Mouse (Mus musculus): ENCODE data around the gene Igtp. TPM values are rescaled to one million over a fixed set of nuclear protein-coding genes. Genes with fewer than 3 reads are reported as not detected.
"Not testable (repeated sequence)": the region's sequence is repeated elsewhere in the genome, so short reads cannot be mapped to it uniquely, and the experiment has no call there.

Gene Igtp
- polyA plus RNA-seq, 1 experiment from 2014 or later = 12.3 TPM

GRCm38 (mm10) chr11:58179563-58179962, 19.8 kb upstream of the Igtp start:
- Histone ChIP-seq H3K36me3 (ENCODE audit: control insufficient read depth, insufficient read depth) (peaks cover 31% of the 10 kb centered on the region), H3K27ac (ENCODE audit: low read length) (no peak overlapping the region), H3K9me3 (replicated peaks; ENCODE audit: control insufficient read depth, low read length) (no peaks in the 10 kb centered on the region), H3K4me3 (ENCODE audit: low read length) (no peak overlapping the region), H3K9ac (ENCODE audit: low read length) (no peak overlapping the region), H3K4me1 (ENCODE audit: control insufficient read depth, insufficient read depth, low read length) (peaks cover 6% of the 10 kb centered on the region; the same call in 1 of the 2 replicates), H3K27me3 (ENCODE audit: control insufficient read depth, insufficient read depth, low read length) (no peaks in the 10 kb centered on the region), H3K4me2 (ENCODE audit: low read depth, low read length) (no peak overlapping the region)
- 27% methylated on average over 3 of the region's 3 CpGs for WGBS
- no peak for ATAC-seq (replicated peaks; ENCODE audit: extremely low read depth, insufficient read depth, low FRiP score)

DNA sequence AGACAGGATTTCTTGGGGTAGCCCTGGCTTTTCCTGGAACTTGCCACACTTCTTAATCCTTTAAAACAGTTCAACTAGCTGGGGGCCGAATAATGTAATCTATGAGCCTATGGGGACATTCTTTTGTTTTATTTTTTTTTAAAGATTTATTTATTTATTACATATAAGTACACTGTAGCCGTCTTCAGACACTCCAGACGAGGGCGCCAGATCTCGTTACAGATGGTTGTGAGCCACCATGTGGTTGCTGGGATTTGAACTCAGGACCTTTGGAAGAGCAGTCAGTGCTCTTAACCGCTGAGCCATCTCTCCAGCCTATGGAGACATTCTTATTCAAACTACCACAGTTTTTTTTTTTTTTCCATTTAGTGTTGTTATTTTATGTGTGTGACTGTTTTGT, 19.4 kb upstream of the Igtp start:
- not testable (repeated sequence) for H3K4me3 ChIP-seq (ENCODE audit: low read length); ATAC-seq (replicated peaks; ENCODE audit: extremely low read depth, insufficient read depth, low FRiP score); H3K4me1 ChIP-seq (ENCODE audit: control insufficient read depth, insufficient read depth, low read length); H3K9me3 ChIP-seq (replicated peaks; ENCODE audit: control insufficient read depth, low read length); H3K4me2 ChIP-seq (ENCODE audit: low read depth, low read length); H3K9ac ChIP-seq (ENCODE audit: low read length); H3K27ac ChIP-seq (ENCODE audit: low read length); H3K27me3 ChIP-seq (ENCODE audit: control insufficient read depth, insufficient read depth, low read length)
- 91% methylated on average over 6 of the region's 6 CpGs for WGBS
- peaks cover 28% of the 10 kb centered on the region for H3K36me3 ChIP-seq (ENCODE audit: control insufficient read depth, insufficient read depth)

DNA sequence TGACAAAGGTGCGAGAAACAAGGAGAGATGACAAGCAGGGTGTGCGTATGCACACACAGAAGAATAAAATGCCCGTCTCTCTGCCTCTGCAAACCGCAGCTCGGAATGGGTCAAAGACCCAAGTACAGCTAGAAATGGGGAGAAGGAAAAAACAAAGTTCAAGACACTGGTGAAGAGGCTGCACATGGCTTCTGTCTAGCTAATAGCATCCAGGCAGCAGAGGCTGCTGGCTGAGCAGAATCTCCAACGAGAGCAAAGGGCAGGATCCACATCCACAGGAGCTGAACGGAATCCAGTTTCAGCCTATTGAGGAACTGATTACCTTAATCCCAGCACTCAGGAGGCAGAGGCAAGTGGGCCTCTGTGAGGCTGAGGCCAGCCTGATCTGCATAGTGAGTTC, 18.6 kb upstream of the Igtp start:
- H3K4me3 ChIP-seq (ENCODE audit: low read length) = no peak overlapping the region
- H3K9ac ChIP-seq (ENCODE audit: low read length) = no peak overlapping the region
- H3K9me3 ChIP-seq (replicated peaks; ENCODE audit: control insufficient read depth, low read length) = no peaks in the 10 kb centered on the region
- 0 out of 2 replicates have a peak overlapping the region, but pooled peaks have one; percentile 43 for H3K27ac ChIP-seq (ENCODE audit: low read length)
- peaks cover 20% of the 10 kb centered on the region for H3K36me3 ChIP-seq (ENCODE audit: control insufficient read depth, insufficient read depth)
- WGBS = 85% methylated on average over 7 of the region's 7 CpGs
- no peaks in the 10 kb centered on the region for H3K27me3 ChIP-seq (ENCODE audit: control insufficient read depth, insufficient read depth, low read length)
- peaks cover 6% of the 10 kb centered on the region; the same call in 1 of the 2 replicates for H3K4me1 ChIP-seq (ENCODE audit: control insufficient read depth, insufficient read depth, low read length)
- no peak overlapping the region for H3K4me2 ChIP-seq (ENCODE audit: low read depth, low read length)
- no peak for ATAC-seq (replicated peaks; ENCODE audit: extremely low read depth, insufficient read depth, low FRiP score)

DNA sequence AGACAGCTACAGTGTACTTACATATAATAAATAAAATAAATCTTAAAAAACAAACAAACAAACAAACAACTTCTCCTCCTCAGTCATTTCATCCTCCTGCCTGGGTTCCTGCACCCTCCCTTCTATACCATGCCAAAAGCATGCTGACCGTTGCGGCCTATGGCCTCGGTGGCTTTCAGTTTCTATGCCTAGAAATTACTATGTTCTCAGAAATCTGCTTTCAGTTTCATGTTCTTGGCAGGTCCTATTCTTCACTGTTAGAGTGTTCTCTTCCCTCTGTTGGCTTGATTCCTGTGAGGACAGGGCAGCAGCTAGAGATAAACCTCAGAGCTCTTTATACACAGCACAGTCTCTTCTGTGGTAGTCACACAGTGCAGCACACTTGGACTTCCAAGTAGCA, 15.8 kb upstream of the Igtp start:
- no peaks in the 10 kb centered on the region for H3K9me3 ChIP-seq (replicated peaks; ENCODE audit: control insufficient read depth, low read length)
- H3K36me3 ChIP-seq (ENCODE audit: control insufficient read depth, insufficient read depth) = peaks cover 4% of the 10 kb centered on the region; the same call in 1 of the 2 replicates
- no peak overlapping the region for H3K9ac ChIP-seq (ENCODE audit: low read length)
- 97% methylated on average over 3 of the region's 3 CpGs for WGBS
- ATAC-seq (replicated peaks; ENCODE audit: extremely low read depth, insufficient read depth, low FRiP score) = no peak
- H3K27me3 ChIP-seq (ENCODE audit: control insufficient read depth, insufficient read depth, low read length) = no peaks in the 10 kb centered on the region
- peak overlapping the region; percentile 7; the same call in 1 of the 2 replicates for H3K27ac ChIP-seq (ENCODE audit: low read length)
- H3K4me1 ChIP-seq (ENCODE audit: control insufficient read depth, insufficient read depth, low read length) = peaks cover 6% of the 10 kb centered on the region; the same call in 1 of the 2 replicates
- no peak overlapping the region for H3K4me3 ChIP-seq (ENCODE audit: low read length)
- H3K4me2 ChIP-seq (ENCODE audit: low read depth, low read length) = no peak overlapping the region

- WGBS = 89% methylated on average over 6 of the region's 6 CpGs
- H3K4me1 ChIP-seq (ENCODE audit: control insufficient read depth, insufficient read depth, low read length) = peaks cover 16% of the 10 kb centered on the region
Measured at GRCm38 (mm10) chr11:58189675-58190074, 9.7 kb upstream of the Igtp start.

GRCm38 (mm10) chr11:58193326-58193725, 6.0 kb upstream of the Igtp start:
- peak; percentile 86; the same call in 1 of the 2 replicates for ATAC-seq (replicated peaks; ENCODE audit: extremely low read depth, insufficient read depth, low FRiP score)
- H3K27ac ChIP-seq (ENCODE audit: low read length) = peak overlapping the region; percentile 75
- peaks cover 19% of the 10 kb centered on the region for H3K4me1 ChIP-seq (ENCODE audit: control insufficient read depth, insufficient read depth, low read length)
- no peak overlapping the region for H3K4me3 ChIP-seq (ENCODE audit: low read length)
- H3K4me2 ChIP-seq (ENCODE audit: low read depth, low read length) = peak overlapping the region; percentile 22
- H3K27me3 ChIP-seq (ENCODE audit: control insufficient read depth, insufficient read depth, low read length) = no peaks in the 10 kb centered on the region
- H3K9me3 ChIP-seq (replicated peaks; ENCODE audit: control insufficient read depth, low read length) = no peaks in the 10 kb centered on the region
- 36% methylated on average over 3 of the region's 3 CpGs for WGBS
- no peaks in the 10 kb centered on the region for H3K36me3 ChIP-seq (ENCODE audit: control insufficient read depth, insufficient read depth)
- H3K9ac ChIP-seq (ENCODE audit: low read length) = no peak overlapping the region

More at GRCm38 (mm10) chr11:58189675-58190074, 9.7 kb upstream of the Igtp start:
- no peaks in the 10 kb centered on the region for H3K27me3 ChIP-seq (ENCODE audit: control insufficient read depth, insufficient read depth, low read length)
- no peaks in the 10 kb centered on the region for H3K9me3 ChIP-seq (replicated peaks; ENCODE audit: control insufficient read depth, low read length)
- H3K9ac ChIP-seq (ENCODE audit: low read length) = no peak overlapping the region
- no peak for ATAC-seq (replicated peaks; ENCODE audit: extremely low read depth, insufficient read depth, low FRiP score)
- H3K4me2 ChIP-seq (ENCODE audit: low read depth, low read length) = no peak overlapping the region
- no peak overlapping the region for H3K27ac ChIP-seq (ENCODE audit: low read length)
- H3K36me3 ChIP-seq (ENCODE audit: control insufficient read depth, insufficient read depth) = no peaks in the 10 kb centered on the region
- H3K4me3 ChIP-seq (ENCODE audit: low read length) = no peak overlapping the region

DNA sequence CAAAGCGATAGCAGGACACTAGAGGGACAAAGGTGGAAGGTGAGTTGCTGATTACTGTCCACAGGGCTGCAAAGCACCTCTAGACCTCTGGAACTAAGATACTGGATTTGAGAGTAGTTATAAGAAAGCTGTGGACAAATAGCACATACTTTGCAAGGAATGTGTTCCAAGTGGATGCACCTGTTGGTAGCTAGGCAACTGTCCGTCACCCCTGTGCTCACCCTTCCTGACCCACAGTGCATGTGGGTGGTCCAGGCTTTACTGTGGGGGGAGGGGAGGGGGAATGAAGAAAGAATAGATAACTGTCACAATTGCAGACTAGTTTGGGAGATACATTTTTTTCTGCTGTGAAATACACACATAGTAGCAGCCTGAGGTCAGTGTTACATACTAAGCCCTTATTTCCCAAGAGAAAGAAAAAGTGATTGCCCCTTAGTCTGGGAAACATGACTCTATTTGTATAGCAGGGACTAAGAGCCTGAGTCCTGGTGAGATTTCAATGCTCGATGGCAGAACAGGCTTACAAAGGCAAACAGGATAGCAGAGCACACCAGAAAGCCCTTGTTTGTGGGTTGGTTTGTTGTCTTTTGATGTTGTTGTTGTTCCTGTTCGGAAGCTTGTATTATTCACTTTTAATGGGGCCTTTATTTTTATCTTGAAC, 5.4 kb upstream of the Igtp start:
- Histone ChIP-seq H3K4me2 (ENCODE audit: low read depth, low read length) (peak overlapping the region; percentile 22), H3K36me3 (ENCODE audit: control insufficient read depth, insufficient read depth) (no peaks in the 10 kb centered on the region), H3K9me3 (replicated peaks; ENCODE audit: control insufficient read depth, low read length) (no peaks in the 10 kb centered on the region), H3K27ac (ENCODE audit: low read length) (peak overlapping the region; percentile 75), H3K4me3 (ENCODE audit: low read length) (no peak overlapping the region), H3K9ac (ENCODE audit: low read length) (no peak overlapping the region), H3K27me3 (ENCODE audit: control insufficient read depth, insufficient read depth, low read length) (no peaks in the 10 kb centered on the region), H3K4me1 (ENCODE audit: control insufficient read depth, insufficient read depth, low read length) (peaks cover 19% of the 10 kb centered on the region)
- 32% methylated on average over 4 of the region's 4 CpGs for WGBS
- ATAC-seq (replicated peaks; ENCODE audit: extremely low read depth, insufficient read depth, low FRiP score) = peak; percentile 50; the same call in 1 of the 2 replicates

DNA sequence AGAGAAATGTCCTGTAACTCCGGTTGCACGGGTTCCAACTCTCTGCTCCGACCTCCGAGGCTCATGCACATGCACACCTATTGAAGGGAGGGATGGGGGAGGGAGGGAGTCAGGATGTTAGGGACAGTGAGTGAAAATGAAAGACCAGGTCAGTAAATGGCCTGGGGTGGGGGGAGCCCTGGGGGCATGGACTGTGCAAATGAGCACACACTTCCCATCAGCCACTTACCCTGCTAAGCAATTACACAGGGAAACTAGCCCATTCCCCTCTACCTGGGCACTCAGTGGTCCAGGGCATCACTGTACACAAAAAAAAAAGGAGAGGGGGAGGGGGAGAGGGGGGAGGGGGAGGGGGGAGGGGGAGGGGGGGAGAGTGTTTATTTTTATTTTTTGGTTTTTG, 693 bp upstream of the Igtp start:
- Histone ChIP-seq H3K4me1 (ENCODE audit: control insufficient read depth, insufficient read depth, low read length) (peaks cover 9% of the 10 kb centered on the region), H3K9ac (ENCODE audit: low read length) (no peak overlapping the region), H3K27me3 (ENCODE audit: control insufficient read depth, insufficient read depth, low read length) (no peaks in the 10 kb centered on the region), H3K4me3 (ENCODE audit: low read length) (peak overlapping the region; percentile 80), H3K27ac (ENCODE audit: low read length) (no peak overlapping the region), H3K36me3 (ENCODE audit: control insufficient read depth, insufficient read depth) (no peaks in the 10 kb centered on the region), H3K9me3 (replicated peaks; ENCODE audit: control insufficient read depth, low read length) (no peaks in the 10 kb centered on the region), H3K4me2 (ENCODE audit: low read depth, low read length) (peak overlapping the region; percentile 83)
- 83% methylated on average over 4 of the region's 4 CpGs for WGBS
- no peak for ATAC-seq (replicated peaks; ENCODE audit: extremely low read depth, insufficient read depth, low FRiP score)

- no peaks in the 10 kb centered on the region for H3K36me3 ChIP-seq (ENCODE audit: control insufficient read depth, insufficient read depth)
- WGBS = 73% methylated on average over 4 of the region's 4 CpGs
- no peak overlapping the region; the same call in 1 of the 2 replicates for H3K9ac ChIP-seq (ENCODE audit: low read length)
- peak overlapping the region; percentile 80 for H3K4me3 ChIP-seq (ENCODE audit: low read length)
- peaks cover 3% of the 10 kb centered on the region; the same call in 1 of the 2 replicates for H3K4me1 ChIP-seq (ENCODE audit: control insufficient read depth, insufficient read depth, low read length)
- H3K9me3 ChIP-seq (replicated peaks; ENCODE audit: control insufficient read depth, low read length) = no peaks in the 10 kb centered on the region
- H3K27ac ChIP-seq (ENCODE audit: low read length) = no peak overlapping the region
- no peaks in the 10 kb centered on the region for H3K27me3 ChIP-seq (ENCODE audit: control insufficient read depth, insufficient read depth, low read length)
- peak overlapping the region; percentile 83 for H3K4me2 ChIP-seq (ENCODE audit: low read depth, low read length)
- ATAC-seq (replicated peaks; ENCODE audit: extremely low read depth, insufficient read depth, low FRiP score) = no peak
Measured at GRCm38 (mm10) chr11:58200226-58200625, 870 bp downstream of the Igtp start.
